Mouse (Mus musculus): ENCODE measurements around the gene Spout1. TPM values are rescaled to one million over a fixed set of nuclear protein-coding genes. Genes with fewer than 3 reads are reported as not detected.
"Not testable (repeated sequence)": the region's sequence is repeated elsewhere in the genome, so short reads cannot be mapped to it uniquely, and the experiment has no call there.

Spout1 gene
- polyA plus RNA-seq, 1 experiment from 2014 or later, result 75.8 TPM

DNA sequence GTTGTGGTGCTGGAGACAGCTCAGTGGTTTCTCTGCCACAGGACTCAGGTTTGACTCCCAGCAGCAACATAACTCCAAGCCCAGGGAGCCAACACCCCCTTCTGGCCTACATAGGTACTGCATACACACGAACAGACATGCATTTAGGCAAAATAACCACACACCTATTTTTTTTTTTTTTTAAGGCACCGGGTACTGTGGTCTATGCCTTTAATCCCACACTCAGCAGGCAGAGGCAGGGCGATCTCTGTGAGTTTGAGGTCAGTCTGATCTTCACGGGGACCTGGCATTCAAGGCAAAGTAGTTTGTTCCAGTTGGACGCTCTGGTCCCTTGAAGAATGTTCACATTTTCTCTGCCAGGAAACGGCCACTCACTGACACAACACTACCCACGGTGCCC is 25.2 kb upstream of the Spout1 start:
- Histone ChIP-seq H3K4me2 (replicated peaks) (no peak overlapping the region), H3K27me3 (no peaks in the 10 kb centered on the region), H3K36me3 (no peaks in the 10 kb centered on the region), H3K4me1 (peaks cover 14% of the 10 kb centered on the region), H3K4me3 (replicated peaks) (no peak overlapping the region), H3K9me3 (replicated peaks) (no peaks in the 10 kb centered on the region), H3K27ac (replicated peaks) (no peak overlapping the region; the same call in 1 of the 2 replicates), H3K9ac (no peak overlapping the region)
- ATAC-seq (ENCODE audit: insufficient number of reproducible peaks, low FRiP score, low TSS enrichment, low read depth), result no peak
- WGBS, result 77% methylated on average over 7 of the region's 7 CpGs

DNA sequence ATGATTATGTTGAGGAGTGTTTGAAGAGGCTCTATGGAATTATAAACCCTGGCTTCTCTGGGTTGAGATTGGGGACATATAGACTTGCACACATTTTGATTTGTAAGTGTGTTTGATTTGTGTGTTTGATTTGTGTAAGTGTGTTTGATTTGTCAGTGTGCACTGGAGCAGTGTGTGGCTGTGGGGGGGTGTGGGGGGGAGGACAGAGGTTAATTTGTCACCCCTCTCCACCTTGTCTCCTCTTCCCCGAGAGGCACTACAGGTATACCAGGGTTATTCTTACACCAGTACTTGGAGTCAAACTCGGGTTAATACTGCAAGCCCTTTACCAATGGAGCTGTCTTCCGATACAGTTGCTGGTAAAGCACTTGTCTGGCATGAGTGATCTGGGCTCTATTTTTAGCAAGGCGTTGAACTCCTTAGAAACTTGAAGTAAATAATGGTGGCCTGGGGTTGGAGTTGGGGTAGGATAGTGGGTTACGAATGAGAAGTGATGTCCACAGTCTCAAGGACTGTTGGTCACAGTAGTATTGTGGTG is 22.2 kb upstream of the Spout1 start:
- Histone ChIP-seq H3K4me3 (replicated peaks) (no peak overlapping the region), H3K4me1 (peaks cover 8% of the 10 kb centered on the region), H3K9ac (no peak overlapping the region), H3K9me3 (replicated peaks) (no peaks in the 10 kb centered on the region), H3K27me3 (no peaks in the 10 kb centered on the region), H3K36me3 (no peaks in the 10 kb centered on the region), H3K27ac (replicated peaks) (peak overlapping the region; percentile 14; the same call in 1 of the 2 replicates), H3K4me2 (replicated peaks) (no peak overlapping the region)
- ATAC-seq (ENCODE audit: insufficient number of reproducible peaks, low FRiP score, low TSS enrichment, low read depth), result no peak
- WGBS, result 77% methylated on average over 5 of the region's 5 CpGs

GRCm38 (mm10) chr2:30199984-30200383 is 21.7 kb upstream of the Spout1 start:
- Histone ChIP-seq H3K36me3 (no peaks in the 10 kb centered on the region), H3K4me2 (replicated peaks) (no peak overlapping the region), H3K9me3 (replicated peaks) (no peaks in the 10 kb centered on the region), H3K9ac (no peak overlapping the region), H3K4me1 (peaks cover 7% of the 10 kb centered on the region), H3K27ac (replicated peaks) (no peak overlapping the region), H3K4me3 (replicated peaks) (no peak overlapping the region), H3K27me3 (no peaks in the 10 kb centered on the region)
- ATAC-seq (ENCODE audit: insufficient number of reproducible peaks, low FRiP score, low TSS enrichment, low read depth), result no peak
- 54% methylated on average over 1 of the region's 1 CpGs for WGBS

DNA sequence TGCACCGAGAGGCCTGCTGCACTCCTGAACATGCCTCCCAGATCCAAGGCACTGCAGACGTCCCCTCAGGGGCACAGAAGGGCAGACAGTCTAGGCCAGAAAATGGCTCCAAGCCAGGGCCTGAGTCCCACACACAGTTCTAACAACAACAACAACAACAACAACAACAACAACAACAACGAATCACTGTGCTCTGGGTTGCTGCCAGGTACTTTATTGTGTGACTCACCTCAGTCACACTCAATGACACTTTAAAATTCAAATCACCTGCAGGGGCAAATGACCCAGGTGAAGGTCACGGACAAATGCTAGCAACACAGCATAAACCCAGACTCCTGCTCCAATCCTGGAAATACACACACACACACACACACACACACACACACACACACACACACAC is 19.8 kb upstream of the Spout1 start:
- Histone ChIP-seq H3K9ac (no peak overlapping the region), H3K9me3 (replicated peaks) (no peaks in the 10 kb centered on the region), H3K36me3 (no peaks in the 10 kb centered on the region), H3K4me3 (replicated peaks) (no peak overlapping the region), H3K27ac (replicated peaks) (no peak overlapping the region), H3K4me1 (no peaks in the 10 kb centered on the region), H3K4me2 (replicated peaks) (no peak overlapping the region), H3K27me3 (no peaks in the 10 kb centered on the region)
- ATAC-seq (ENCODE audit: insufficient number of reproducible peaks, low FRiP score, low TSS enrichment, low read depth), result no peak
- 64% methylated on average over 4 of the region's 4 CpGs for WGBS

GRCm38 (mm10) chr2:30194656-30195055 is 16.4 kb upstream of the Spout1 start:
- Histone ChIP-seq H3K36me3 (0 out of 2 replicates have a peak, but pooled peaks cover 4% of the 10 kb centered on the region), H3K9ac (no peak overlapping the region), H3K9me3 (replicated peaks) (no peaks in the 10 kb centered on the region), H3K4me2 (replicated peaks) (no peak overlapping the region), H3K27me3 (no peaks in the 10 kb centered on the region), H3K4me3 (replicated peaks) (no peak overlapping the region), H3K4me1 (peaks cover 5% of the 10 kb centered on the region; the same call in 1 of the 2 replicates), H3K27ac (replicated peaks) (no peak overlapping the region)
- ATAC-seq (ENCODE audit: insufficient number of reproducible peaks, low FRiP score, low TSS enrichment, low read depth), result no peak
- WGBS, result 77% methylated on average over 3 of the region's 3 CpGs

DNA sequence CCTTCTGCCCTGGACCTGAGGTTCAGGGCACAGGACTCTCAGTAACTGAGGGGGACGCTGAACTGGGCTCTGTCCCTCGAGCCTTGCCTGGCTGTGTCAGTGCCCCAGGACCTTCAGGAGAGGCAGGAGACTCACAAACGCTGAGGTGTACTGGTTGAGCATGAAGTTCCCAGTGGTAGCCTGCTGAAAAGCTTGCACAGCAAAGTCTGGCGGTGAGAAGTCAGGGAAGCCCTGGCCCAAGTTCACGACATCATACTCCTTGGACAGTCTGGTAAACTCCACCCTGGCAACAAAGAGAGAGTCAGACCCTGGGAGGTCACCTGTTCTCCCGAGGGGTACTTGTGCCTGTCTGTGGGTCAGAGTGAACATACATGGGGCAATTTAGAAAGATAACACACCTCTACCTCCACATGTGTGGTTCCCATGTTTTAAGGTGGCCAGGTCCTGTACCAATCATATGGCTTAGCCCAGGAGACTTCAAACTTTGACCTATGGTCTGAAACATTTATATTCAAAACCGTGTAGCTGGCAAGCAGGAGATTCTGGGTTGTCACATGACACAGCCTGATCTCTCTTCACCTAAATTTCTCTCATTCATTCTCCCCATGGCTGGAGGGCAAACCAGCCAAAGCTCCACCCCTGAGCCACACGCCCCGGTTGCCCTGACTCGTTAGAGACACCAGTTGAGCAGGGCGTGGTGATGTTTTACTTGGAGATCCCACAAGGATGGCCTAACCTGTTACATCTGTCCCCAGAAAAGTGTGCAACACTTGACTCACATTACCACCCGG is 13.7 kb upstream of the Spout1 start:
- ATAC-seq (ENCODE audit: insufficient number of reproducible peaks, low FRiP score, low TSS enrichment, low read depth), result 0 out of 2 replicates have a peak, but pooled peaks have one; percentile 15
- 73% methylated on average over 12 of the region's 12 CpGs for WGBS
- no peaks in the 10 kb centered on the region for H3K27me3 ChIP-seq

DNA sequence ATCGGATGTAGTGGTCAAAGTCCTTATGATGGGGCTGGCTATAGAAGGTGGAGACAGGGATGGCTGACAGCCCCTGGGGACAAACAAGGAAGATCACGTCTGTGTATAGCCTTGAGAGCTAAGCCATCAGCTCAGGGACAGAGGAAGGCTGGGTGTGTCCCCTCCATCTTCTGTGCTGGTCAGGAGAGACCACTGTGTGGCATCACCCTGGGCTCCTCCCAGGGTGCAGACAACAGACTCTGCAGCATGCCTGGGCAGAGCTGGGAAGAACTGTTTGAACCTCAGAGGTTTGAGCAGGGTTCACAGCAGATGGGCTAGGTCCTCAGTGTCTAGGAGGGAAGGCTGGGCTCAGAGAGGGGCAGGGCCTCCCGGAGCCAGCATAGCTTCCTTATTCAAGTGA is 7.4 kb upstream of the Spout1 start:
- no peak overlapping the region for H3K4me2 ChIP-seq (replicated peaks)
- H3K4me3 ChIP-seq (replicated peaks), result no peak overlapping the region
- H3K9ac ChIP-seq, result no peak overlapping the region
- H3K4me1 ChIP-seq, result no peaks in the 10 kb centered on the region
- H3K36me3 ChIP-seq, result peaks cover 6% of the 10 kb centered on the region
- no peak overlapping the region for H3K27ac ChIP-seq (replicated peaks)
- no peaks in the 10 kb centered on the region for H3K27me3 ChIP-seq
- no peaks in the 10 kb centered on the region for H3K9me3 ChIP-seq (replicated peaks)
- 84% methylated on average over 3 of the region's 3 CpGs for whole genome bisulfite sequencing
- no peak for ATAC-seq (ENCODE audit: insufficient number of reproducible peaks, low FRiP score, low TSS enrichment, low read depth)

More for the DNA sequence above, 13.7 kb upstream of the Spout1 start:
- Histone ChIP-seq H3K9me3 (replicated peaks) (no peaks in the 10 kb centered on the region), H3K4me2 (replicated peaks) (no peak overlapping the region), H3K4me3 (replicated peaks) (no peak overlapping the region), H3K36me3 (0 out of 2 replicates have a peak, but pooled peaks cover 4% of the 10 kb centered on the region), H3K4me1 (peaks cover 5% of the 10 kb centered on the region; the same call in 1 of the 2 replicates), H3K9ac (no peak overlapping the region), H3K27ac (replicated peaks) (no peak overlapping the region)

GRCm38 (mm10) chr2:30185276-30185675 is 7.0 kb upstream of the Spout1 start:
- H3K4me2 ChIP-seq (replicated peaks), result no peak overlapping the region
- no peaks in the 10 kb centered on the region for H3K27me3 ChIP-seq
- no peak overlapping the region for H3K27ac ChIP-seq (replicated peaks)
- peaks cover 6% of the 10 kb centered on the region for H3K36me3 ChIP-seq
- WGBS, result 86% methylated on average over 6 of the region's 6 CpGs
- no peaks in the 10 kb centered on the region for H3K4me1 ChIP-seq
- ATAC-seq (ENCODE audit: insufficient number of reproducible peaks, low FRiP score, low TSS enrichment, low read depth), result no peak
- no peak overlapping the region for H3K4me3 ChIP-seq (replicated peaks)
- H3K9ac ChIP-seq, result no peak overlapping the region
- H3K9me3 ChIP-seq (replicated peaks), result no peaks in the 10 kb centered on the region

GRCm38 (mm10) chr2:30183721-30184120 is 5.5 kb upstream of the Spout1 start:
- Histone ChIP-seq H3K4me1 (no peaks in the 10 kb centered on the region), H3K4me3 (replicated peaks) (no peak overlapping the region), H3K9me3 (replicated peaks) (no peaks in the 10 kb centered on the region), H3K27me3 (no peaks in the 10 kb centered on the region), H3K27ac (replicated peaks) (no peak overlapping the region), H3K36me3 (peaks cover 6% of the 10 kb centered on the region), H3K4me2 (replicated peaks) (no peak overlapping the region), H3K9ac (no peak overlapping the region)
- WGBS, result 69% methylated on average over 3 of the region's 3 CpGs
- no peak for ATAC-seq (ENCODE audit: insufficient number of reproducible peaks, low FRiP score, low TSS enrichment, low read depth)

- H3K27ac ChIP-seq (replicated peaks), result no peak overlapping the region
- H3K4me1 ChIP-seq, result peaks cover 4% of the 10 kb centered on the region
- H3K4me3 ChIP-seq (replicated peaks), result no peak overlapping the region
- H3K9me3 ChIP-seq (replicated peaks), result no peaks in the 10 kb centered on the region
- peaks cover 6% of the 10 kb centered on the region for H3K36me3 ChIP-seq
- H3K27me3 ChIP-seq, result no peaks in the 10 kb centered on the region
- no peak for ATAC-seq (ENCODE audit: insufficient number of reproducible peaks, low FRiP score, low TSS enrichment, low read depth)
- no peak overlapping the region for H3K9ac ChIP-seq
- no peak overlapping the region for H3K4me2 ChIP-seq (replicated peaks)
- WGBS, result 54% methylated on average over 2 of the region's 2 CpGs
These were observed 4.2 kb upstream of the Spout1 start for GRCm38 (mm10) chr2:30182424-30182823.

DNA sequence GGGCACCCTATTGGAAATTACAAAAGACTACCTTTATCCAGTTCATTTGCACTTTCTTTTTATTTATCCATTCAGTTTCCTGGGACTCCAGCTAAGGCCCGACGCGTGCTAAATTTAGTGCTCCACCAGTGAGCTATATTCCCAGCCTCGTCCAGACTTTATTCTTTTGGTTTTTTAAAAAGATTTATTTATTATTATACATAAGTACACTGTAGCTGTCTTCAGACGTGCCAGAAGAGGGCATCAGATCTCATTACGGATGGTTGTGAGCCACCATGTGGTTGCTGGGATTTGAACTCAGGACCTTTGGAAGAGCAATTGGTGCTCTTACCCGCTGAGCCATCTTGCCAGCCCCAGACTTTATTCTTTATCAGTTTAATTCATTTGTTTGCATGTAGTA is 452 bp upstream of the Spout1 start:
- H3K27me3 ChIP-seq; ATAC-seq (ENCODE audit: insufficient number of reproducible peaks, low FRiP score, low TSS enrichment, low read depth); H3K9ac ChIP-seq; H3K27ac ChIP-seq (replicated peaks); H3K9me3 ChIP-seq (replicated peaks): not testable (repeated sequence)
- Histone ChIP-seq H3K36me3 (peaks cover 36% of the 10 kb centered on the region), H3K4me1 (peaks cover 10% of the 10 kb centered on the region), H3K4me3 (replicated peaks) (peak overlapping the region; percentile 78), H3K4me2 (replicated peaks) (peak overlapping the region; percentile 85)
- 54% methylated on average over 7 of the region's 7 CpGs for WGBS
